Mouse (Mus musculus): ENCODE results near the gene Vps35l. TPM values are rescaled to one million over a fixed set of nuclear protein-coding genes. Genes with fewer than 3 reads are reported as not detected.
A peak's percentile ranks its signal among the peaks of the same experiment; 100 is the strongest.

Gene Vps35l
- total RNA-seq (2014; fragmentation: Nextera tagmentation): 47.6 and 76.5 TPM in 2 replicates
- total RNA-seq (2017): 75.6 and 77.1 TPM in 2 replicates
- polyA plus RNA-seq (2012): 10.4 and 30.1 TPM in 2 replicates

- DNase-seq (ENCODE audit: low spot score) (peak; percentile 44), ATAC-seq (ENCODE audit: extremely low read depth, insufficient number of reproducible peaks, low FRiP score, poor library complexity, severe bottlenecking) (peak; percentile 61)
- no peaks in the 10 kb centered on the region for H3K27me3 ChIP-seq (ENCODE audit: insufficient read depth, low read length)
- H3K4me1 ChIP-seq (ENCODE audit: insufficient read depth, low read depth, low read length): peaks cover 27% of the 10 kb centered on the region
- H3K4me3 ChIP-seq (ENCODE audit: low read depth, low read length): peak within 1 kb of the TSS; percentile 83
- H3K36me3 ChIP-seq (replicated peaks): peaks cover 41% of the 10 kb centered on the region
- no peaks in the 10 kb centered on the region for H3K9me3 ChIP-seq (replicated peaks)
- no peak for TF ChIP-seq POLR2AphosphoS5 (IDR thresholded peaks at IDR 0.05; ENCODE audit: insufficient replicate concordance, low read depth, low read length)
- peak; percentile 76 for TF ChIP-seq CTCF (IDR thresholded peaks at IDR 0.05; ENCODE audit: low read depth, low read length)
Measured at GRCm38 (mm10) chr7:118739975-118740531, at the start of gene Vps35l. Gene Vps35l, plus strand, starts transcription at chr7:118740226.

DNA sequence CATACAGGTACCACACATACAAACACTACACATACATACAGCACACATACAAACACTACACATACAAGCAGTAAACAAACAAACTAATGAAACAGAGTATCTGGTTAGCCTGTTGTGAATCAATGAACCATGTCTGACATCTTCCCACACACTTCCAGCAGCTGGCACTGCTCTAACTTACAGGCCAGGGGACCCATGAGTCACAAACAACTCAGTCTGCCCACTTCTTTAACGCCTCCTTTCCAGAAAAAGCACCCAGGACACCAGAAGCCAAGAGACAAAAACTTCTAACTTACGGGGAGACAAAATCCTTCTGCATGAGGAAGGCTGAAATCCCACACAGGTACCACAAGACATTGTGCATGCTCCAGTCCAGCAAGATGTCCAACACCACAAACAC lies 48.7 kb upstream of the Vps35l start:
- Histone ChIP-seq H3K36me3 (replicated peaks) (peaks cover 92% of the 10 kb centered on the region), H3K4me3 (ENCODE audit: low read depth, low read length) (no peak overlapping the region), H3K27me3 (ENCODE audit: insufficient read depth, low read length) (no peaks in the 10 kb centered on the region), H3K4me1 (ENCODE audit: insufficient read depth, low read depth, low read length) (no peaks in the 10 kb centered on the region), H3K9me3 (replicated peaks) (no peaks in the 10 kb centered on the region)
- ATAC-seq (ENCODE audit: extremely low read depth, insufficient number of reproducible peaks, low FRiP score, poor library complexity, severe bottlenecking) (no peak), DNase-seq (ENCODE audit: low spot score) (no peak)
- TF ChIP-seq CTCF (IDR thresholded peaks at IDR 0.05; ENCODE audit: low read depth, low read length) (no peak), GATA1 (IDR thresholded peaks at IDR 0.05; ENCODE audit: borderline replicate concordance, low read length) (no peak)

DNA sequence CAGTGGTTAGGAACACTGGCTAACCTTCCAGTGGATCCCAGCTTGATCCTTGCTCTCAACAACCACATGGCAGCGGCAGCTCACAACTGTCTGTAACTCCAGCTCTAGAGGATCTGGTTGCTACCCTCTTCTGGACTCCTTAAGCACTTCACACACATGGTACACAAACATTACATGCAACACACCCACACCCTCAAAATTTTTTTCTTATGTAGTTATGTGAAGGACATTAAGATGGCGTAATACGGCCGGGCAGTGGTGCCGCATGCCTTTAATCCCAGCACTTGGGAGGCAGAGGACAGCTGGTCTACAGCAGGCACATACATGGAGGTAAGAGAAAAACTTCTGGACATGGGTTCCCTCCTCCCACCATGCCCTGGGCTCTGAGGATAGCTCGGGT lies 43.9 kb upstream of the Vps35l start:
- Histone ChIP-seq H3K9me3 (replicated peaks) (no peaks in the 10 kb centered on the region), H3K27me3 (ENCODE audit: insufficient read depth, low read length) (no peaks in the 10 kb centered on the region), H3K36me3 (replicated peaks) (peaks cover 92% of the 10 kb centered on the region), H3K4me3 (ENCODE audit: low read depth, low read length) (no peak overlapping the region), H3K4me1 (ENCODE audit: insufficient read depth, low read depth, low read length) (peaks cover 3% of the 10 kb centered on the region; the same call in 1 of the 2 replicates)
- no peak for TF ChIP-seq GATA1 (IDR thresholded peaks at IDR 0.05; ENCODE audit: borderline replicate concordance, low read length)
- ATAC-seq (ENCODE audit: extremely low read depth, insufficient number of reproducible peaks, low FRiP score, poor library complexity, severe bottlenecking): no peak
- no peak for DNase-seq (ENCODE audit: low spot score)

- H3K27me3 ChIP-seq (ENCODE audit: insufficient read depth, low read length): no peaks in the 10 kb centered on the region
- DNase-seq (ENCODE audit: low spot score) (no peak), ATAC-seq (ENCODE audit: extremely low read depth, insufficient number of reproducible peaks, low FRiP score, poor library complexity, severe bottlenecking) (no peak)
- H3K4me1 ChIP-seq (ENCODE audit: insufficient read depth, low read depth, low read length): peaks cover 3% of the 10 kb centered on the region; the same call in 1 of the 2 replicates
- no peak overlapping the region for H3K4me3 ChIP-seq (ENCODE audit: low read depth, low read length)
- TF ChIP-seq CTCF (IDR thresholded peaks at IDR 0.05; ENCODE audit: low read depth, low read length) (no peak), GATA2 (IDR thresholded peaks at IDR 0.05; ENCODE audit: borderline replicate concordance, low read depth, low read length) (no peak), TAL1 (conservative IDR thresholded peaks at IDR 0.05; ENCODE audit: low read depth, low read length) (no peak), POLR2AphosphoS5 (IDR thresholded peaks at IDR 0.05; ENCODE audit: insufficient replicate concordance, low read depth, low read length) (no peak), GATA1 (IDR thresholded peaks at IDR 0.05; ENCODE audit: borderline replicate concordance, low read length) (no peak)
- H3K9me3 ChIP-seq (replicated peaks): no peaks in the 10 kb centered on the region
- peaks cover 92% of the 10 kb centered on the region for H3K36me3 ChIP-seq (replicated peaks)
Measured at GRCm38 (mm10) chr7:118697168-118697567, 42.9 kb upstream of the Vps35l start.

DNA sequence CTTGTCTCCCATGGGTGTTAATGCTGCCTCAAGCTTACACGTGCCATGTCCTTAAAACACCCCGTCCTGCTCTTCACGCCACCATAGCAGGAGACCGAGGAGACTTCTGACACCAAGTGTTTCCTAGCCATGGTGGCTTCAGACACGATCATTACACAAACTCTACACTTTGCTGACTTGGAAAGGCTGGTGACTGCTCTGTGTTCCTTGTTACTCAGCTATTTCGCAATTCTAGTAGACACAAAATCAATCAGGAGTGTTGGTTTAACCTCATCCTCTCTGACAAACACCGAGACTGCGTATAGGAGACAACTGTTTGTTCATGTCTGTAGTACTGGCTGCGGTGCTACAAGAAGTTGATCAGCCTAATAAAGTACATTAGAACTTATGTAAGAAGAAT lies 41.1 kb upstream of the Vps35l start:
- Histone ChIP-seq H3K36me3 (replicated peaks) (peaks cover 92% of the 10 kb centered on the region), H3K4me3 (ENCODE audit: low read depth, low read length) (no peak overlapping the region), H3K4me1 (ENCODE audit: insufficient read depth, low read depth, low read length) (peaks cover 13% of the 10 kb centered on the region), H3K9me3 (replicated peaks) (no peaks in the 10 kb centered on the region), H3K27me3 (ENCODE audit: insufficient read depth, low read length) (no peaks in the 10 kb centered on the region)
- TF ChIP-seq POLR2AphosphoS5 (IDR thresholded peaks at IDR 0.05; ENCODE audit: insufficient replicate concordance, low read depth, low read length) (no peak), CTCF (IDR thresholded peaks at IDR 0.05; ENCODE audit: low read depth, low read length) (no peak), TAL1 (conservative IDR thresholded peaks at IDR 0.05; ENCODE audit: low read depth, low read length) (no peak), GATA2 (IDR thresholded peaks at IDR 0.05; ENCODE audit: borderline replicate concordance, low read depth, low read length) (no peak), GATA1 (IDR thresholded peaks at IDR 0.05; ENCODE audit: borderline replicate concordance, low read length) (no peak)
- ATAC-seq (ENCODE audit: extremely low read depth, insufficient number of reproducible peaks, low FRiP score, poor library complexity, severe bottlenecking) (no peak), DNase-seq (ENCODE audit: low spot score) (no peak)

DNA sequence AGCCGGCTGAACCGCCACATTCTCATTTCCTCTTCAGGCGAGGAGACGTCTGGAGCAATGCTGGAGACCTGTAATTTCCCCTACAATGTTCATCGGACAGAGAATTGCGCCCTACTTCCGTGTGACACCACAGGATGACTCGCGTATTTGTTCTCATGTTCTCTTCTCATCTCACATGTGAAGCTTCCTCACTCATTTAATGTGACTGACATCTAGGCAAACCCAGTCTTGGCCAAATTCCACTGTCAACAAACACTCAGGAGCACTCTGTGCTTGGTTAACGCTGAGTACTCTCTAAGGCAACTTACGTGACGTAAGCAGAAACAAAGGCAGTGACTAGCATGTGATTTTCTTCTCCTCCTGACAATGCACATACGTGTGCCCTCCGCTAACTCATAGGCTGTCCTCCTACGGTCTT lies 36.9 kb upstream of the Vps35l start:
- ATAC-seq (ENCODE audit: extremely low read depth, insufficient number of reproducible peaks, low FRiP score, poor library complexity, severe bottlenecking): no peak
- Histone ChIP-seq H3K27me3 (ENCODE audit: insufficient read depth, low read length) (no peaks in the 10 kb centered on the region), H3K4me3 (ENCODE audit: low read depth, low read length) (no peak overlapping the region), H3K4me1 (ENCODE audit: insufficient read depth, low read depth, low read length) (peaks cover 40% of the 10 kb centered on the region), H3K36me3 (replicated peaks) (peaks cover 53% of the 10 kb centered on the region), H3K9me3 (replicated peaks) (no peaks in the 10 kb centered on the region)
- TF ChIP-seq GATA2 (IDR thresholded peaks at IDR 0.05; ENCODE audit: borderline replicate concordance, low read depth, low read length) (no peak), CTCF (IDR thresholded peaks at IDR 0.05; ENCODE audit: low read depth, low read length) (no peak), POLR2AphosphoS5 (IDR thresholded peaks at IDR 0.05; ENCODE audit: insufficient replicate concordance, low read depth, low read length) (no peak), GATA1 (IDR thresholded peaks at IDR 0.05; ENCODE audit: borderline replicate concordance, low read length) (no peak), TAL1 (conservative IDR thresholded peaks at IDR 0.05; ENCODE audit: low read depth, low read length) (no peak)
- DNase-seq (ENCODE audit: low spot score): no peak

All from G1E (cell line).